Mouse (Mus musculus) bone marrow macrophage, adult 2 months (primary cell): ENCODE measurements around the gene Selp.

Source experiments
- CTCF ChIP-seq: IDR thresholded peaks from 2 replicates; pipeline ENCODE4 v1.5.1; 2012; ENCODE audit warnings: low read depth, mild to moderate bottlenecking, low read length, moderate library complexity
- POLR2A ChIP-seq: IDR thresholded peaks from 2 replicates; pipeline ENCODE4 v1.6.1; 2012; ENCODE audit warnings: mild to moderate bottlenecking, low read depth, low read length, borderline replicate concordance

GRCm38 (mm10) chr1:164138365-164139130, 23.5 kb downstream of the Selp start:
- TF ChIP-seq POLR2A (no peak), CTCF (peak; percentile 100)
